Mouse (Mus musculus) bone marrow macrophage, adult 2 months (primary cell): ENCODE data around the gene Osbpl6.

Source experiments
- CTCF ChIP-seq: IDR thresholded peaks from 2 replicates; pipeline ENCODE4 v1.5.1; 2012; ENCODE audit warnings: low read depth, mild to moderate bottlenecking, low read length, moderate library complexity
- POLR2A ChIP-seq: IDR thresholded peaks from 2 replicates; pipeline ENCODE4 v1.6.1; 2012; ENCODE audit warnings: mild to moderate bottlenecking, low read depth, low read length, borderline replicate concordance

DNA sequence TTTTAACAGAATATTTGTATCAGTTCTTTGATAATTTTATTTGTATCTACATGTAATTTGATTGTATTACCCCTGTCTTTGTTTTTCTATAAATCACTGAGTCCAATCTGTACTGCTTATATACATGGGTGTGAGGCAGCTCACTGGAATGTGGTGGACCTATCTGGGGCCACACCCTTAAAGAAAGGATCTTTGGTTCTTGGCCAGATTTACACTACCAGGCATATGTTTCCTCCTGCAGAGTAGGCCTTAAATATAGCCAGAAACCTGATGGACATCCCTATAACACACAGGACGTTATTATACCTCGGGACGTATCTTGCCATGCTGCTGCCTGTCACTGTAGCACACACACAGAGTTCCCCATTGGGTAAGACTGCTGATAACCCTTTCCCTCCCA, 205.7 kb downstream of the Osbpl6 start:
- TF ChIP-seq CTCF (no peak), POLR2A (no peak)
